Mouse (Mus musculus) left cerebral cortex, adult 6 months (tissue): ENCODE results near the gene Ccdc167. TPM values are rescaled to one million over a fixed set of nuclear protein-coding genes. Genes with fewer than 3 reads are reported as not detected.

Experiments
- long read RNA-seq, 2 experiments: library from polyadenylated mRNA; unstranded; transcript quantifications; one replicate each; pipeline ENCODE4 v2.0.0; 2019 to 2020
- polyA plus RNA-seq: library from polyadenylated mRNA; unstranded; fragments of <200 nt; fragmentation: Nextera tagmentation; gene quantifications from 2 replicates; pipeline ENCODE4 v1.2.3, GENCODE M21; 2021

Gene Ccdc167
- polyA plus RNA-seq: 20.4 and 27.3 TPM in 2 replicates
- long read RNA-seq, experiment 1, full-length matches to known transcripts: 14 of 18 reads
- long read RNA-seq, experiment 1, partial matches to known transcripts: 3 of 18 reads
- long read RNA-seq, experiment 1, other reads (novel, unspliced or antisense): 1 of 18 reads
- long read RNA-seq, experiment 2, transcript Ccdc167-202 (4 exons, 1,397 nt): major isoform, 24 of 28 reads
- long read RNA-seq, experiment 2, partial matches to known transcripts: 1 of 28 reads
- long read RNA-seq, experiment 2, other reads (novel, unspliced or antisense): 3 of 28 reads

GRCm38 (mm10) chr17:29716732-29717445, at the start of gene Ccdc167:
TSS of gene Ccdc167 (minus strand) at chr17:29717044.

GRCm38 (mm10) chr17:29660076-29660761, 56.6 kb downstream of the Ccdc167 start, which contains the start of gene Cmtr1:
TSS of gene Cmtr1 (plus strand) at chr17:29660595.

Other genes starting within 250 kb of the Ccdc167 start
- gene Pim1, start 226.3 kb downstream of the Ccdc167 start, polyA plus RNA-seq: 1.1 and 2.7 TPM in 2 replicates
- not detected in 2 replicates for gene Gm17657, start 167.4 kb downstream of the Ccdc167 start, polyA plus RNA-seq
- gene Tbc1d22b, start 167.3 kb downstream of the Ccdc167 start, polyA plus RNA-seq: 4.1 and 15.1 TPM in 2 replicates
- 0.45 and 0.87 TPM in 2 replicates for gene Tmem217, start 164.7 kb downstream of the Ccdc167 start, polyA plus RNA-seq
- gene Rnf8, start 102.3 kb downstream of the Ccdc167 start, polyA plus RNA-seq: 46.4 and 64.0 TPM in 2 replicates
- gene Gm28043, start 102.2 kb downstream of the Ccdc167 start, polyA plus RNA-seq: 0.99 and 1.1 TPM in 2 replicates
- 49.2 and 57.6 TPM in 2 replicates for gene Cmtr1, start 56.4 kb downstream of the Ccdc167 start, polyA plus RNA-seq